Mouse (Mus musculus): ENCODE data around the gene Spsb4. TPM values are rescaled to one million over a fixed set of nuclear protein-coding genes. Genes with fewer than 3 reads are reported as not detected.

The Spsb4 gene
- polyA plus RNA-seq, 1 experiment: 0.24 TPM

DNA sequence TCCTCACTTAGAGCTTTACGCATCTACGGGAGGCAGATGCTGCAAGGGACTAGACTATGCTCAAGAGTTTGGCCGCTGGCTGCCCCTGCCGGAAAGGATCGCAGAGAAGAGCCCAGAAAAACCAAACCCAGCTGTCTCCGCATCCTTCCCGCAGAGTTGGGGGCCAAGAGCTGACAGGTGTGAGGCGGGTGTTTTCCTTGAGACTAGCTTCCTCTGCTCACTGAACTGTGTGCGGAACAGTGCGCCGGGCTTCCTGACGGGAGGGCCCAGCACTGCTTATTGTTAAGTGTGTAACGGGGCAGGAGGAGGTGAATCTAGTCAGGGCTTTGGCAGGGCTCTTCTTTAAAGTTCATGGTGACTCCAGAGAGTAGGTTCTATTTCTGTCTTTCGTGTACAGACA is 37.3 kb upstream of the Spsb4 start:
- H3K27ac ChIP-seq (ENCODE audit: insufficient read depth, low read depth, low read length): no peak overlapping the region

GRCm38 (mm10) chr9:97051176-97051575 is 32.5 kb upstream of the Spsb4 start:
- no peak for TF ChIP-seq POLR2A (IDR thresholded peaks at IDR 0.05; ENCODE audit: low read depth, low read length)
- TF ChIP-seq CTCF (IDR thresholded peaks at IDR 0.05; ENCODE audit: extremely low read depth, insufficient read length, insufficient replicate concordance, low read depth, low read length): no peak
- Histone ChIP-seq H3K27ac (ENCODE audit: insufficient read depth, low read depth, low read length) (no peak overlapping the region), H3K4me1 (ENCODE audit: control insufficient read depth, insufficient read depth, insufficient read length, low read length) (no peaks in the 10 kb centered on the region), H3K4me3 (ENCODE audit: low read depth, low read length) (no peak overlapping the region), H3K36me3 (ENCODE audit: control insufficient read depth, insufficient read depth, low read length) (no peaks in the 10 kb centered on the region), H3K27me3 (ENCODE audit: control insufficient read depth, insufficient read depth, low read length) (no peaks in the 10 kb centered on the region)
- 65% methylated on average over 8 of the region's 8 CpGs for WGBS

More for the DNA sequence above, 37.3 kb upstream of the Spsb4 start:
- H3K36me3 ChIP-seq (ENCODE audit: control insufficient read depth, insufficient read depth, low read length): no peaks in the 10 kb centered on the region
- no peak for TF ChIP-seq CTCF (IDR thresholded peaks at IDR 0.05; ENCODE audit: extremely low read depth, insufficient read length, insufficient replicate concordance, low read depth, low read length)
- TF ChIP-seq POLR2A (IDR thresholded peaks at IDR 0.05; ENCODE audit: low read depth, low read length): no peak
- no peaks in the 10 kb centered on the region for H3K4me1 ChIP-seq (ENCODE audit: control insufficient read depth, insufficient read depth, insufficient read length, low read length)
- H3K4me3 ChIP-seq (ENCODE audit: low read depth, low read length): no peak overlapping the region
- no peaks in the 10 kb centered on the region for H3K27me3 ChIP-seq (ENCODE audit: control insufficient read depth, insufficient read depth, low read length)
- 79% methylated on average over 14 of the region's 14 CpGs for WGBS

GRCm38 (mm10) chr9:97046240-97046639 is 27.6 kb upstream of the Spsb4 start:
- Histone ChIP-seq H3K27ac (ENCODE audit: insufficient read depth, low read depth, low read length) (no peak overlapping the region), H3K4me1 (ENCODE audit: control insufficient read depth, insufficient read depth, insufficient read length, low read length) (no peaks in the 10 kb centered on the region), H3K27me3 (ENCODE audit: control insufficient read depth, insufficient read depth, low read length) (no peaks in the 10 kb centered on the region), H3K4me3 (ENCODE audit: low read depth, low read length) (no peak overlapping the region), H3K36me3 (ENCODE audit: control insufficient read depth, insufficient read depth, low read length) (no peaks in the 10 kb centered on the region)
- TF ChIP-seq CTCF (IDR thresholded peaks at IDR 0.05; ENCODE audit: extremely low read depth, insufficient read length, insufficient replicate concordance, low read depth, low read length) (no peak), POLR2A (IDR thresholded peaks at IDR 0.05; ENCODE audit: low read depth, low read length) (no peak)
- 81% methylated on average over 4 of the region's 4 CpGs for WGBS

GRCm38 (mm10) chr9:97041633-97042032 is 23.0 kb upstream of the Spsb4 start:
- 76% methylated on average over 8 of the region's 8 CpGs for WGBS
- no peak for TF ChIP-seq POLR2A (IDR thresholded peaks at IDR 0.05; ENCODE audit: low read depth, low read length)
- Histone ChIP-seq H3K4me3 (ENCODE audit: low read depth, low read length) (no peak overlapping the region), H3K27ac (ENCODE audit: insufficient read depth, low read depth, low read length) (no peak overlapping the region), H3K36me3 (ENCODE audit: control insufficient read depth, insufficient read depth, low read length) (no peaks in the 10 kb centered on the region), H3K27me3 (ENCODE audit: control insufficient read depth, insufficient read depth, low read length) (no peaks in the 10 kb centered on the region), H3K4me1 (ENCODE audit: control insufficient read depth, insufficient read depth, insufficient read length, low read length) (no peaks in the 10 kb centered on the region)

GRCm38 (mm10) chr9:97038010-97038409 is 19.4 kb upstream of the Spsb4 start:
- H3K4me1 ChIP-seq (ENCODE audit: control insufficient read depth, insufficient read depth, insufficient read length, low read length): no peaks in the 10 kb centered on the region
- H3K36me3 ChIP-seq (ENCODE audit: control insufficient read depth, insufficient read depth, low read length): no peaks in the 10 kb centered on the region
- no peak overlapping the region for H3K27ac ChIP-seq (ENCODE audit: insufficient read depth, low read depth, low read length)
- 85% methylated on average over 3 of the region's 3 CpGs for WGBS
- no peaks in the 10 kb centered on the region for H3K27me3 ChIP-seq (ENCODE audit: control insufficient read depth, insufficient read depth, low read length)
- no peak overlapping the region for H3K4me3 ChIP-seq (ENCODE audit: low read depth, low read length)
- TF ChIP-seq CTCF (IDR thresholded peaks at IDR 0.05; ENCODE audit: extremely low read depth, insufficient read length, insufficient replicate concordance, low read depth, low read length): no peak
- TF ChIP-seq POLR2A (IDR thresholded peaks at IDR 0.05; ENCODE audit: low read depth, low read length): no peak

DNA sequence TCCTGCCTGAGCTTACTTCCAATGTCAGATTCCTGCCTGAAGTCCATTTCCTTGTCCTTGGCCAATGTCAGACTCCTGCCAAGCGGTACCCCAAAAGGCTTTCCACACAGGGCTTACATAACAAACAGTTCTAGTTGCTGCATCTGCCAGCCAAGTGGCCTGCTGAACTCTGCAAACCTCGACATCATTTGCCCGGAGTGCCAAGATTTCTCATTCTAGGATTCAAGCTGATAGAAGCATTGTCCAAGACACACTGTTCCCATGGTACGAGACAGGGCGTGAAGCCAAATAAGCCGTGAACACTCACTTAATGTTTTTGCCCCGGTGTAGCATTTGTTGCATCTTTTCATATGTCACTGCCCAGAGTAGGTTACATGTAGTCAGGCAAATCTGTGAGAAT is 18.0 kb upstream of the Spsb4 start:
- no peaks in the 10 kb centered on the region for H3K36me3 ChIP-seq (ENCODE audit: control insufficient read depth, insufficient read depth, low read length)
- no peaks in the 10 kb centered on the region for H3K4me1 ChIP-seq (ENCODE audit: control insufficient read depth, insufficient read depth, insufficient read length, low read length)
- no peak for TF ChIP-seq POLR2A (IDR thresholded peaks at IDR 0.05; ENCODE audit: low read depth, low read length)
- no peak for TF ChIP-seq CTCF (IDR thresholded peaks at IDR 0.05; ENCODE audit: extremely low read depth, insufficient read length, insufficient replicate concordance, low read depth, low read length)
- H3K4me3 ChIP-seq (ENCODE audit: low read depth, low read length): no peak overlapping the region
- 87% methylated on average over 7 of the region's 7 CpGs for WGBS
- H3K27me3 ChIP-seq (ENCODE audit: control insufficient read depth, insufficient read depth, low read length): no peaks in the 10 kb centered on the region
- no peak overlapping the region for H3K27ac ChIP-seq (ENCODE audit: insufficient read depth, low read depth, low read length)

- H3K27ac ChIP-seq (ENCODE audit: insufficient read depth, low read depth, low read length): no peak overlapping the region
- H3K27me3 ChIP-seq (ENCODE audit: control insufficient read depth, insufficient read depth, low read length): no peaks in the 10 kb centered on the region
- 79% methylated on average over 12 of the region's 12 CpGs for WGBS
- TF ChIP-seq POLR2A (IDR thresholded peaks at IDR 0.05; ENCODE audit: low read depth, low read length) (no peak), CTCF (IDR thresholded peaks at IDR 0.05; ENCODE audit: extremely low read depth, insufficient read length, insufficient replicate concordance, low read depth, low read length) (no peak)
- H3K4me3 ChIP-seq (ENCODE audit: low read depth, low read length): no peak overlapping the region
- no peaks in the 10 kb centered on the region for H3K36me3 ChIP-seq (ENCODE audit: control insufficient read depth, insufficient read depth, low read length)
- no peaks in the 10 kb centered on the region for H3K4me1 ChIP-seq (ENCODE audit: control insufficient read depth, insufficient read depth, insufficient read length, low read length)
Measured at GRCm38 (mm10) chr9:97027361-97027760, 8.7 kb upstream of the Spsb4 start.

- no peak overlapping the region for H3K4me3 ChIP-seq (ENCODE audit: low read depth, low read length)
- no peaks in the 10 kb centered on the region for H3K4me1 ChIP-seq (ENCODE audit: control insufficient read depth, insufficient read depth, insufficient read length, low read length)
- WGBS: 68% methylated on average over 4 of the region's 4 CpGs
- no peaks in the 10 kb centered on the region for H3K36me3 ChIP-seq (ENCODE audit: control insufficient read depth, insufficient read depth, low read length)
- H3K27ac ChIP-seq (ENCODE audit: insufficient read depth, low read depth, low read length): no peak overlapping the region
- no peaks in the 10 kb centered on the region for H3K27me3 ChIP-seq (ENCODE audit: control insufficient read depth, insufficient read depth, low read length)
- TF ChIP-seq POLR2A (IDR thresholded peaks at IDR 0.05; ENCODE audit: low read depth, low read length): no peak
- TF ChIP-seq CTCF (IDR thresholded peaks at IDR 0.05; ENCODE audit: extremely low read depth, insufficient read length, insufficient replicate concordance, low read depth, low read length): no peak
Measured at GRCm38 (mm10) chr9:97026006-97026405, 7.4 kb upstream of the Spsb4 start.

Measured in small intestine, adult 2 months (tissue).